Mouse (Mus musculus): Measurements from ENCODE around the gene Kif9.

Kif9 gene

DNA sequence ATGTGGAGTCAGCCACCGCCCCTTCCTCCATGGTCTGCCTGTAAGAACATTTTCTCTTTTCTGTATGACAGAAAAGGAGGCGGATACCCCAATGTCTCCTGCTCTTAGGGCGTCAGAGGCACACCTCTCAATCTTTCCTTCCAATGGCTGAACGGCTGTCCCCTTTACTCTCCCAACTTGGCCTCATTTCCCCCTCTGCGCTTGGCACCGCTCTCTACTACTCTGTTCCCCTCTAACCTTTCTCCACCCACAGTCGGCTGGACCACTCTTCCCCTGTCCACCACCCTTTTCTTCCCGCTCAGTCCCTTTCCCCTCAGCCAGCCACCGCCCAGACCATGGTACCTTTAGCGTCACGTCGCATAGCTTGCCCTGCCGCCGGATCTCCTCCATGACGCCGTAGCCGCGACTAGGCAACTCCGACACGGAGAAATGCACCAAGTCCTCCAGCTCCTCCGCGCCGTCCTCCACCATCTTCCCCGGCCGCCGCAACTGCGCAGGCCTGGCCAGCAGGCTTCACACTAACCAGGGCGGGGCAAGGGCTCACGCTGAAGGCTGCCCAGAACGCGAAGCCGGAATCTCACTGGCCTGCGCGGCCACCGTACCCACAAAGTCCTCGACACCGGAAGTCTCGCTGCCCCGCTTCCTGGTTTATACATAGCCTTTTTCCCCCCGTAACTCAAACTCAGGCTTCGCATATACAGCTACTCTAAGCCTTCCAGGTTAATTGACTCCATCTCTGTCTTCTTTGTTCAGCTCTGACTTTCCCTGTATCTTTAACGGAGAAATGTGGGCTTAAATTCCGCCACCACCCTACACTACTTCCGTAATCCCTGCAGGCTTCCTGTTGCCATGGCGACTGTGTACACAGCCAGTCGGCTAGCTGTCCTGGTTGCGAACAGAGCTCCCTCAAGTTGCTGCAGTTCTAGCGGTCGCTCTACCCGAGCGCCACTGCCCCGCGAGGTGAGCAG is at the start of gene Kif9, which contains the start of gene Klhl18:
Kif9 (plus strand) TSS at position 835 of the 968 bp plus-strand sequence.
Klhl18 (minus strand) TSS at position 571 of the 968 bp plus-strand sequence.
- peak; percentile 96 for DNase-seq (ENCODE audit: low read depth)

DNA sequence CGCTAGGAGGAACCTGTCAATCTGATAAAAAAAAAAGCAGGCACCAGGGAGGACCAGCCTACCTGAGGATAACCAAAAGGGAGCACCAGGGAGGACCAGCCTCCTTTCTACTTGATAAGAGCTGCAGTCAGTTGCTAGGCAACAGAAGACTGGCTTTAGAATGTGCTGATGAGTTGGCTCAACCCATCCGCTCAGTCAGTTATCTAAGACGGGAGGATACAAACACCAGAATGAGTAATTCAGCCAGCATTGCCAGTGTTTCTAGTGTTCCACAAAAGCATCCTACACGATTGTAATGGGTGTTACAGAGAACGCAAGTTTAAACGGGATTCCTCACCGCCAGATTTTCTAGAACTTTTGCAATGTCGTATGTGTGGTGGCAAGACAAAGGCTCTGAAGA is 45.5 kb upstream of the Kif9 start:
- no peak for DNase-seq (ENCODE audit: low read depth)

DNA sequence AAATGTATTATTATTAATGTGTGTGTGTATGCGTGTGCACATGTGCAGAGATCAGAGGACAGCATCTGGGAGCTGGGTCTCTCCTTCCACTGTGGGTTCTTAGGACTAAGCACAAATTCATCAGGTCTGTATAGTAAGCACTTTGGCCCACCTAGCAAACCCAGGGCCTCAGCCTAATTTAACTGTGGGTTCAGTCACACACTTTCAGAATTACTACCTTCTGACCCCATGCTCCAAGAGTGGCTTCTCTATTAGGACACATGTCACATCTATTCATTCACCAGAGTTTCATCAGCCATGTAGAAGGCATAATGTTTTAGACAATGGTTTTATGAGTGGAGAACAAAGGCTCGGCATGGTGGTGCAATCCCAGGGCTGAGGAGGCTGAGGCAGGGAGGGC is 43.7 kb upstream of the Kif9 start:
- no peak for DNase-seq (ENCODE audit: low read depth)

DNA sequence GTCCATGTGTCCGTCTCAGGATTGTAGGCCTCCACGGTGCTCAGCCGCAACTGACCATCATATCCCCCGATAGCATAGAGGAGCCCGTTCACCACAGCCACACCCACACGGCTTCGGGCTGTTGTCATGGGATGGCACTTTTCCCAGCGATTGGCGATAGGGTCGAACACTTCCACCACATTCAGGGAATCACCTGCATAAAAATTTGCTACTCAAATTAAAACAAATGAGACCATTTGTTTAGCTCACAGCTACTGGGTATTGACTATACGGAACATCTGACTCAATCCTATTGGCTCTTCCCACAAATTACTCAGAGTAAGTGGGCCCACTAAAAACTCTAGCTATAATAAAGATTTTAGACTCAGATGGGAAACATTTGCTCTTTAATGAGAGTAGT is 40.7 kb upstream of the Kif9 start:
- DNase-seq (ENCODE audit: low read depth), result no peak

DNA sequence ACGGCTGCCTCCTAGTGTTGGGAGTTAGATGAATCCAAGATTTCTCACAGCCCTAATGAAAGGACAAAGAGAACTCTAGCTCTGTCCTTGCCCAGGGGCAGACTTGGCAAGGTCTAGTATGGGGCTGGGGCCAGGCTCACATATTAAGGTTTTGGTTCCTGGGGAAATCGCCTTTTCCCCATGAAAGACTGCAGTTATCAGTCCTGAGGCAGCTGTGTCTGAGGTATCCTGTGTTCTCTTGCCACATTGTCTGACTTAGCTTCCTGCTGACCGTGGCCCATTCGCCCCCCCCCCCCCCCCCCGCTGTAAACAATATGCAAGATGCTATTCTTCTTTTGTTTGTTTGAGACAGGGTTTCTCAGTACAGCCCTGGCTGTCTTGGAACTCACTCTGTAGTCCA is 36.7 kb upstream of the Kif9 start:
- no peak for DNase-seq (ENCODE audit: low read depth)

DNA sequence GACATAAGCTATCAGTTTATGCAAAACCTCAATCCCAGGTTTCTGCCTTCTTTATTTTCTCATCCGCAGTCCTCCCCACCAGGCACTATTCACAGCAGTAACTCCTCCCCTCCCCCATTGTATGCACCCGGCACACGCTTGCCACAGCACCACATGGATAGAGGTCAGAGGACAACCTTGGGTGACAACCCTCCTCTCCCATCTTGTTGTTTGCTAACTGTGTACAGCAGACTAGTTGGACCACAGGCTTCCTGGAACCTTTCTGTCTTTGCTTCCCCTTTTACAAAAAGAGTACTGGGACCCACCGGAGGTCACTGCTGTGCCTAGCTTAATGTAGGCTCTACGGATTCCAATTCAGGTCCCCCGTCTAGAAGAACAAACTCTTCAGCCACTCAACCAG is 36.2 kb upstream of the Kif9 start:
- DNase-seq (ENCODE audit: low read depth), result no peak

DNA sequence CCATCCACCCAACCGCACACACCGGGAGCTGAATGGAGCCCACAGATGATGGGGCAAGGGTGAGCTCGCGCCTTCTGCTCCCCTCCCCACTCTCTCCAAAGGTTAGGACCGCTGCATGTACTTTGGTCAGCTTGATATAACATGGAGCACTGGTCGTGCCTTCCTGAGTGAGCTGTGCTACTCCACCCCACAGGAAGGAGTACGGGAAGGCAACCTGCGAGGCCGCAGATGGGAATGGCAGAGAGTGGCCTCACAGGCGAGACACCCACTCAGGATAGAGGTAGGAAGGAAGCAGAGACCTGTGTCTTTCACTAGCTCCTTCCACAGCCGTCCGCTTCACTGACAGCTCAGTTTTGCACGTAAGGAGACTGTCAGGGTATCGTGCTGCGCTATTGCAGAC is 28.4 kb upstream of the Kif9 start:
- DNase-seq (ENCODE audit: low read depth), result no peak

DNA sequence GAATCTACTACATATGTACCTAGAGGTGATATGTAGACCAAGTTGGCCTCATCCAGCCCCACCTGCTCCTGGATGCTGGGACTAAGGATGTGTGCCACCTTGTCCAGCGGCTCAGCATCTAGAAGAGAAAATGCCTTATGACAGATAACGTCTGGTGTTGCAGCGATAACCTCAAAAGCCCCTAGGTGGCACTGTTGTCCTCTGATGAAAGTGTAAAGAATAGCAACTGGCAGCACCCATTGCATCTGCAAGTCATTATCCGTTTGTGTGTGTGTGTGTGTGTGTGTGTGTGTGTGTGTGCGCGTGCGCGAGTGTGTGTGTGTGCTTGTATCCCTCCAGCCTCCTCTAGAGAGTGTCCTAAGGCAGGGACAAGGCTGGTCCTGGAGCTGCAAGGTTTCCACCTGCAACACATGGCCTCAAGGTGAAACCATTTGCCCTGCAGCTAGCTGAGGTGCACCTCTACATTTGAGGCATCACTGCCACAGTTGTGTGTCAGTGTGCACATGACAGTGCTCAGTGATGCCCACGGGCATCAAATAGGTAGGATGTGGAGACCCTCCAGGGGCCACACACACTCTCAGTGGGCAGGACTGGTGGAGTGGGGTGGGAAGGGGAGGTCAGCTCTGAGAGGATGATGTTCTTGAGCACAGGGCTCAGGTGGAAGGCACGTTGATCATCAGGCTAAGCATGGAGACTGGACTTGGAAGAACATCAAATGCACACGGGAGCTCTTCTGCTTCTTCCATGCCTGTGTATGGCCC is 27.7 kb upstream of the Kif9 start:
- DNase-seq (ENCODE audit: low read depth), result peak; percentile 70

DNA sequence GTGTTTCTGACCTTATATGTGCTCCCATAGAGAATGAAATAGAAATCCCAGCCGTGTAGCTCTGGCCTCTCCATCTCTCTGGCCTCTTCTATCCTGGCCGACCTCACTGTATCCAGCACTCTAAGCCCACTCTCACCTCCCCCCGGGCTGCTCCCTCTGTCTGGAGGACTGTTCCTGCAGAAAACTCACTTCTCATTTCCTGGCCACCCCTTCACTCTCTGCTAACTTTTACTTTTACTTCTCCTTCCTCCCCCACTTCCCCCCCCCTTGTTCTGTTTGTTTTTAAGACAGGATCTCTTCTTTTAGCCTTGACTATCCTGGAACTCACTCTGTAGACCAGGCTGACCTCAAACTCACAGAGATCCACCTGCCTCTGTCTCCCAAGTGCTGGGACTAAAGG is 24.2 kb upstream of the Kif9 start:
- DNase-seq (ENCODE audit: low read depth), result no peak

DNA sequence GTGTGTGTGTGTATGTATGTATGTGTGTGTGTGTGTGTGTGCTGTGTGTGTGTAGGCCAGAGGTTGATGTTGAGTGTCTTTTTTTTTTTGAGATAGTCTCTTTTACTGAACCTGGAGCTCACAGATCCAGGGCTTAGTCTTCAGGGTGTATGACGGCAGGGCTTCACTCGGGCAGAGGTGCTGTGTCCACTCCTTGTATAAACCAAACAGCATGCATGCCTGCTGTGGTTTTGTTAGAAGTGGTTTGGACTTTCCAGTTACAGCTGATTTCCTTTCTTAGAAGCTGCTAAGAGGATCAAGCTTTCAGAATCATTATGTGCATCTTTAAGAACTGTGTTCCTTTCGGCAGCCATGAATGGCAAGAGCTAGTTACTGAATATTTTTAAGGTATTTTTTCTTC is 18.8 kb upstream of the Kif9 start:
- DNase-seq (ENCODE audit: low read depth), result no peak

DNA sequence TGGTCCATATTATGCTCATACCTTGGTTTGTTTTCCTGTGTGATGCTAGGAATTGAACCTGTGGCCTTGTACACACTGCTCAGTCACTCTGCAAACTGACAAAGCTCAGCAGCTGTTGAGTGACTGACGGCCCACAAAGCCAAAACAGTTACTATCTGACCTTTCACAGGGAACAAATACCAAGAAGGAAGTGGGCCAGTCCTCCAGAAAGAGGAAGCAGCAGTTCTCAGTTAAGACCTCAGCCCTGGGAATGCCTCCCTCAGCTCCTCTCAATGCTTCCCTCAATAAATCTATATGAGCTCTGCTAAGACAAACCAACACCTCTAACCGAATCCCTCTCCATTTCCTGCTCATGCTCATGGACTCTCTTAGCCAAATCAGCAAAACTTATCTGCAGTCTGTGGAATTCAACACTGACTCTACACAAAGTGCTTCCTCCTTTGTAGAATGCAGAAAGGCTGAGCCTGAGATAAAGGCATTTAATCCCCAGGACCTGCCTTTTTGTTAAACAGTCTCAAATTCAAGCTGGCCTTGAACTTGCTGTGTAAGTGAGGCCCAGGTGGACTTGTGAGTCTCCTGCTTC is 17.5 kb upstream of the Kif9 start:
- DNase-seq (ENCODE audit: low read depth), result no peak

DNA sequence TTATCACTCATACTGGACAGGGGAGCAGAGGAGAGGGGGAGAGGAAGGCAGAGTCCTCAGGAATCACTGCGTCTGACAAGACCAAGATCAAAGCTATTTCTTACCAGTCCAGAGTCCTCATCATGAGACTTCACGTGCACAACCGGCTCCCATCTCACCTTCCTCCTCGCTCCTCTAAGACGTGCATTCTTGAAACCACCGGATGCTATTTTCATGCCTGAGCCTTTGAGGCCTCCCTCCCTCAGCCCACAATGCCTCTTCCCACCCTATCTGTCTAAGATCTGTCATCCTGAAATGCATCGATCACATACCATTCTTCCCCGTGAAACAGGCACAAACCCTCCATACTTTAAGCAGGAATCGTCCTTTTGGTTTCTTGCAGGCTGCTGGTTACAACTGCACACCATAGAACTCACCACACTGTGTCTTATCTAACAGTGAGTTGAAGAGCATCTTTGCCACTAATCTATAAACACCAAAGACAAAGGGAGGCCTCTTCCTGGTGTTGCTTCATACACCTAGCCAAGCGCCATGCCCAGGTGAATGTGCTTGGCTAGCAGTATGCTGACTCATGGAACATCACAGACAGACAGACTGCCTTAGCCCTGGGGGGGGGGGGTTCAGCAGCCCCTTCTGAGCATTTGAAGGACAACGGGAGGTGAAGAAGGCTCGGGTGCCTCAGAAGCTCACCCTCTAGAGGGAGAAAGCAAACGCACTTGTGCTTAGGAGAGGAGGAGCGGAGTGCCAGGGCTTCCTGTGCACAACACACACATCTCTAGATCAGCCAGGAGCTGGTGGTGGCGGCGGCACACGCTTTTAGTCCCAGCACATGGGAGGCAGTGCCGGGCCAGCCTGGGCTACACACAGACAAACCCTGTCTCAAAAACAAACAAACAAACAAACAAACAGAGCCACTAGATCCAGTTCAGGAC is 15.6 kb upstream of the Kif9 start:
- no peak for DNase-seq (ENCODE audit: low read depth)

DNA sequence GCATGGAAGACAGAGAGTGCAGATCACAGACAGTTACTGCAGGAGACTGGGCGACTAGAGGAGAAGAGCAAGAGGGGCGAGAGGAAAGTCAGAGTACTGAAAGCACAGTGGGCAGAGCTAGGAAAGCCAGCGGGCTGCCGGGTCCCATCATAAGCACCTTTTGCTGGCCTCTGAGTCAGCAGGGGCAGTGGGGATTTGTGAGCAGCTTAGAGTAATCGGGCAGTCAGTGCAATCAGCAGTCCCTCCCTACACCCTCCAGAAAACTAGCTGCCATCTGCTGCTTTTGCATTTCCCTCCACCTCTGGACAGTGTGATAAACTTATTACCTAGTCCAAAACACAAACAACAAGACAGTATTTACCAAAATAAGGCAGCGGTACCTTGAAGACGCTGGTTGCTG is 14.4 kb upstream of the Kif9 start:
- DNase-seq (ENCODE audit: low read depth), result no peak

DNA sequence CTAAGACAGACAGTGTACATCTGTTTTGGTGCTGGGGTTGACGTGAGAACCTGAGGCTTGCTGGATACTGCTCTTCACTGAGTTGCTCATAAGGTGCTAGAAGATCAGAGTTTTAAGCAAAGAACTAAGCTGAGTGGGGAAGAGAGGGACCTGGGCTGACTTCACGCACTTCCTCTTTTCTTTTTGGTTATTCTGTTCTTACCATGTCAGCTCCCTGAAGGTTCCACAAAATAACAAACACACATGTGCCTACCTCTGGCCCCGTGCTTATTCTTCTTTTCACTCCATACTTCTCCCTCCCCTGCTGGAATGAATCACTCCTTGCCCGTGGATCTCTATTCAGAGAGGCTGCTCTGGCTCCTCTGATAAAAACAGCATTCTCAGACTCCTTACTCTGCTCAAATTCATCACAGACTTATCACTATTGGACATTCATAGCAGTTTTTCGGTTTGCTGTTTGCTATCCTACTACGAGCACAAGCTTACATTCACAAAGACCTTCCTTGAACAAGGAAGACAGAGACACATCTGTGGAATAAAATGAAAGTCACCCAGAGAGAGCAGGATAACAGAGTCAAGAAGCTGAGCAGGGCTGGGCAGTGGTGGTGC is 12.7 kb upstream of the Kif9 start:
- no peak for DNase-seq (ENCODE audit: low read depth)

DNA sequence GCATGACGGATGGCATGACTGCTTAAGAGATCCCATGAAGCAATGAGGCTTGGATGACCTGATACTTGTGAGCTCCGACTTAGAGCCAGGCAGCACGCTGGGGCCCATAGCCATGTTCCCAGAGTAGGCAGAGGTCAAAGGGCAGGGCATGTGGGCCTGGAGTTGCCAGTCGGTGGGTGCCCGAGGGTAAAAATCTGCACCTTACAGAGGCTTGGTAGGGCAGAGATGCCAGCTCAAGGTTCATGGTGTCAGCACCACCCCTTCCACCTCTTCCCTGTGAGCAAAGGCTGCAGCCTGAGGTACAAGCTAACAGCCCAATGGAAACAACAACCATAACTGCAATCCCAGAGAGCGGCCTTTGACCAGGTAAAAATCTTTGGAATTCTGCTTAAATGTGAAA is 11.4 kb upstream of the Kif9 start:
- no peak for DNase-seq (ENCODE audit: low read depth)

DNA sequence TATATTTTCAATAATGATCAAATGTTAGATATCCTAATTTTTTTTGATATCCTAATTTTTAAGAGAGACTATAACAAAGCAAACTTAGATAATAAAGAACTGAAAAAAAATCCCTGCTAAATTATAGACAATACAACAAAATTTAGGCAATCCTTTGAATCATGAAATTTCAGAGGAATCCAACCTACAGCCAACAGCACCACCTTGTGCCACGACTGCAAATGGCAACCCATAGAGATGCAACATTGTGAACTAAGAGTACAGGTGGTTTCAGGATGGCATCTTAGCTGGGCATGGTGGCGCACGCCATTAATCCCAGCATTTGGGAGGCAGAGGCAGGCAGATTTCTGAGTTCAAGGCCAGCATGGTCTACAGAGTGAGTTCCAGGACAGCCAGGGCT is 10.6 kb upstream of the Kif9 start:
- DNase-seq (ENCODE audit: low read depth), result no peak

DNA sequence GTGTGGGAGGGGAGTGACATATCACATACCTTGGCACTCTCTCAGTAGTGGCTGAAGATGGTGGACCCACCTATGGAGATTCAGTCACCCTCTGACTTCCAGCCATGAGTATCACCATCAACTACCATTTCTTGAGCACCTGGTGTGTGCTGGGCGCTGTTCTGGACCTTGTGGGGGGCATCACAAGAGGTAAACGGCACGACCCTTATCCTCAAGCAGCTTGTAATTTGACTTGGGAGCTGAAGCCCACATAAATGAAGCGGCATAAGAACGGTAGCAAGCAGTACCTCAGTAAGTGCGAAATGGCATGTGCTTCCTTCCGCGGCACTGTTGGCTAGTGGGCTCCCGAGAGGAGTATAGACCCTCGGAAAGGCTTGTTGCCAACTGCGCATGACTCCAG is 1.2 kb downstream of the Kif9 start:
- no peak for DNase-seq (ENCODE audit: low read depth)

DNA sequence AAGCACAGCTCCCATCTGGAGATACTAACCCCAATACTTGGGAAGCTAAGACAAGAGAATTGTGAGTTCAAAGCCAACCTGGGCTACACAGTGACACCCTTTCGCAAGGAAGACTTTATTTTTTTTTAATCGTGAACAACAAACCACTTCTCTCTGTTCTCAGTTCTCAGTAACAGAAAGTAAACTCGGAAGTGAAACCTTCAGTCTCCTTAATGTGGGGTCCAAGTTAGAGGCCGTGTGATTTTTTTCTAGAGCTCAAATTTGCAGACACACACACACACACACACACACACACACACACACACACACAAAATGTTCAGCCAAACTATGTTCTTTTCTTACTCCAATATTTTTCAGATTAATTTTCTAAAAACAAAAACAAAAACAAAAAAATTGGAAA is 1.9 kb downstream of the Kif9 start:
- no peak for DNase-seq (ENCODE audit: low read depth)

DNA sequence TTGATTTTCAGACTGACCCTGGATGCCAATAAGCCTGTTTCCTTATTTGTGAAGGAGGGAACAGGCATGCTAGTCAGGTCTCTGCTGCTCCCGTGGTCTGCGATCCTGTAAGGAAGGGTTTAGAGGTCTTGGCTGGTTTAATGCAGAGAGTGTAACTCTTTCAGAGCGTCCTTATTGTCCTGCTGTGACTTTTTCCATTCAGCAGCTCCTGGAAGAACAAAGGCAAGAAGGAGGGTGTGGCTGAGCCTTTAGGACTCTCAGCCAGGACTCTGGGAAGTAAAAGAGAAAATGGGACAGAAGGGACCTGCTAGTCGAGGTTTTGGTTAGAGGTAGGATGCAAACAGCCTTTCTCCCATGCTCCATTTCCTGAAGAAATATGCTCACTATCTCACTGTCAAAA is 12.1 kb downstream of the Kif9 start:
- DNase-seq (ENCODE audit: low read depth), result no peak

DNA sequence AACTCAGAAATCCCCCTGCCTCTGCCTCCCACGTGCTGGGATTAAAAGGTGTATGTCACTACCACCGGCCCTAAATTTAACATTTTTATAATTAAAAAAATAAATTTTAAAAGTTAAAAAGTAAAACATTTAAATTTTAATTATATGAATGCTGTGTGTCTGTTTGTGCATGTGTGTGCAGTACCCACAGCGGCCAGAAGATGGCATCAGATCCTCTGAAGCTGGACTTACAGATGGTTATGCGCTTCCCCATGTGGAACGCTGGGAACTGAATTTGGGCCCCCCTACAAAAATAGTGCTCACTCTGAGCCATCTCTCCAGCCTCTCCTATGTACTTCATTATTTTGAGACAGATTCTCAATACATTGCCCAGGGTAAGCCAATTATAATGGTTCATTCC is 14.2 kb downstream of the Kif9 start:
- DNase-seq (ENCODE audit: low read depth), result no peak

DNA sequence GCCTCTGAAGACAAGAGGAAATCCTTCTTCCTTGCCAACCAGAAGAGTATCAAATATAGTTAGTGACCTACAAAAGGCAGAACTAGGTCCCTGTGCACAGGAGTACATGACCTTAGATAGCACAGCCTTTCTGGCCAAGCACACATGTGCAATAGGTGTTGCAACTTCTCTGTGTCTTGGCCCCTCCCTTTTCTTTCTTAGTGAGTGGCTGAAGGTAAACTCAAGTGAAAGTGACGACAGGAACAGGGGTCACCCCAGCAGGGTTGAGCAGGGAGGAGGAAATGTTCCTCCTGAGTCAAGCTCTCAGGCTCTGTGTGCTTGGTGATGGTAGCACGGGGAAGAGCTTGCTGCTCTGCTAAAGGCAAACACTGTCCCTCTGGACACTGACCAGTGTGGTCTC is 49.0 kb downstream of the Kif9 start:
- DNase-seq (ENCODE audit: low read depth), result no peak
